Mouse (Mus musculus) urinary bladder, postnatal 10 days (tissue): Measurements from ENCODE around the gene Cux1.
A peak's percentile ranks its signal among the peaks of the same experiment; 100 is the strongest.

Experiments used
- DNase-seq: peaks from one replicate; pipeline ENCODE4 v3.0.0; 2022; ENCODE audit warnings: low spot score

Cux1 gene

GRCm38 (mm10) chr5:136199526-136199925 lies 367.8 kb downstream of the Cux1 start:
- DNase-seq, result no peak

- peak; percentile 68 for DNase-seq
Observed at GRCm38 (mm10) chr5:136198474-136199391, 368.6 kb downstream of the Cux1 start, which contains the start of gene Prkrip1. Gene Prkrip1, minus strand, starts transcription at chr5:136198963.
